Mouse (Mus musculus): ENCODE measurements at regions not wholly inside any gene's neighbourhood (a gene's known extent, or its start where the extent isn't known, plus 50 kb on each side); places are given as distances from the start of the nearest gene placed in this dataset.

GRCm38 (mm10) chr9:71420064-71420463 lies 65.7 kb downstream of the Polr2m start:
- 91% methylated on average over 5 of the region's 5 CpGs for WGBS
- H3K9me3 ChIP-seq: no peaks in the 10 kb centered on the region
- DNase-seq (ENCODE audit: low spot score): no peak
- H3K36me3 ChIP-seq (replicated peaks): no peaks in the 10 kb centered on the region
- H3K4me3 ChIP-seq: no peak overlapping the region
- H3K27me3 ChIP-seq (replicated peaks; ENCODE audit: low read depth, poor library complexity, severe bottlenecking): no peaks in the 10 kb centered on the region
- H3K27ac ChIP-seq (replicated peaks): no peak overlapping the region
- H3K4me1 ChIP-seq: no peaks in the 10 kb centered on the region

DNA sequence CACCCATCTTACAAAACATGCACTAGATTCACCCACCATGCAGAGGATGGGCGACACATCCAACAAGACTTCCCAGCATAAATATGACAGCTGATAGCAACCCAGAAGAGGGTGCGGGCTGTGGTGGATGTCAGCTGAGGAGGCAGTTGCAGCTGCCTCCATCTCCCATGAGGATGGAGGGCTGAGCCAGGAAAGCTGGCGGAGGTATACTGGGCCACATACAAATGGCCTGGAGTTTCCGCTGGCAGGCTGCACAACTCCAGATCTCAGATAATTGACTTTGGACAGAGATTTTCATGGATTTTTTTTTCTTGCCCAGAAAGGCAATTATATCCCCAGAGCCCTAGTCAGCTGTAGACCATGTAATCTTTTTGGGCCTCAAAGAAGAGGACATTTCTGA lies 67.2 kb downstream of the Polr2m start:
- no peak overlapping the region for H3K4me3 ChIP-seq
- no peaks in the 10 kb centered on the region for H3K4me1 ChIP-seq
- no peaks in the 10 kb centered on the region for H3K36me3 ChIP-seq (replicated peaks)
- H3K27ac ChIP-seq (replicated peaks): no peak overlapping the region
- DNase-seq (ENCODE audit: low spot score): no peak
- H3K27me3 ChIP-seq (replicated peaks; ENCODE audit: low read depth, poor library complexity, severe bottlenecking): no peaks in the 10 kb centered on the region
- H3K9me3 ChIP-seq: no peaks in the 10 kb centered on the region
- 95% methylated on average over 4 of the region's 4 CpGs for WGBS

- Histone ChIP-seq H3K27me3 (replicated peaks; ENCODE audit: low read depth, poor library complexity, severe bottlenecking) (no peaks in the 10 kb centered on the region), H3K4me3 (no peak overlapping the region), H3K27ac (replicated peaks) (peak overlapping the region; percentile 63), H3K4me1 (no peaks in the 10 kb centered on the region), H3K9me3 (no peaks in the 10 kb centered on the region), H3K36me3 (replicated peaks) (no peaks in the 10 kb centered on the region)
- WGBS: 77% methylated on average over 4 of the region's 4 CpGs
- no peak for DNase-seq (ENCODE audit: low spot score)
These were observed 68.5 kb downstream of the Polr2m start for GRCm38 (mm10) chr9:71417248-71417647.

DNA sequence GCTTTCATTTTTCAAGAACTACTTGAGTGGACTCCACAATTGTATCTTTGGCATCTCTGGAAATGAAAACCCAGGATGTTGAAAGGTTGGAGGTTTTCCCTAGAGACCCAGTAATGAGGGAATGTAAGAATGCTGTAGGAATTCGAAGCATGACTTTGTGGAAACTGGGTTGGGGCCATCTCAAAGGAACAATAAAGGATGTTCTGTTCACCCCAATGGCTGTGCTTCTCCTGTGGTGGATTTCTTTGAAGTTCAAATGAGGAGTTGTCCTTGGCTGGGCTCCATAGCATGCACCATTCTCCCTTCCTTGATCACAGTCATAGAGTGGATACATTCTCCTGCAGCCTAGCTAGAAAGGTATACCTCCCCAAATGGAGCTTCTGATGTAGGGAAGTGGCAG lies 74.6 kb downstream of the Polr2m start:
- Histone ChIP-seq H3K27me3 (replicated peaks; ENCODE audit: low read depth, poor library complexity, severe bottlenecking) (no peaks in the 10 kb centered on the region), H3K4me1 (no peaks in the 10 kb centered on the region), H3K4me3 (no peak overlapping the region), H3K9me3 (peaks cover 5% of the 10 kb centered on the region; the same call in 1 of the 2 replicates), H3K36me3 (replicated peaks) (no peaks in the 10 kb centered on the region), H3K27ac (replicated peaks) (no peak overlapping the region)
- no peak for DNase-seq (ENCODE audit: low spot score)
- 75% methylated on average over 1 of the region's 1 CpGs for WGBS

GRCm38 (mm10) chr9:71409925-71410324 lies 75.8 kb downstream of the Polr2m start:
- no peak overlapping the region for H3K27ac ChIP-seq (replicated peaks)
- H3K9me3 ChIP-seq: peaks cover 5% of the 10 kb centered on the region; the same call in 1 of the 2 replicates
- H3K4me1 ChIP-seq: no peaks in the 10 kb centered on the region
- no peaks in the 10 kb centered on the region for H3K36me3 ChIP-seq (replicated peaks)
- no peak for DNase-seq (ENCODE audit: low spot score)
- H3K27me3 ChIP-seq (replicated peaks; ENCODE audit: low read depth, poor library complexity, severe bottlenecking): no peaks in the 10 kb centered on the region
- no peak overlapping the region for H3K4me3 ChIP-seq
- 86% methylated on average over 1 of the region's 1 CpGs for WGBS

DNA sequence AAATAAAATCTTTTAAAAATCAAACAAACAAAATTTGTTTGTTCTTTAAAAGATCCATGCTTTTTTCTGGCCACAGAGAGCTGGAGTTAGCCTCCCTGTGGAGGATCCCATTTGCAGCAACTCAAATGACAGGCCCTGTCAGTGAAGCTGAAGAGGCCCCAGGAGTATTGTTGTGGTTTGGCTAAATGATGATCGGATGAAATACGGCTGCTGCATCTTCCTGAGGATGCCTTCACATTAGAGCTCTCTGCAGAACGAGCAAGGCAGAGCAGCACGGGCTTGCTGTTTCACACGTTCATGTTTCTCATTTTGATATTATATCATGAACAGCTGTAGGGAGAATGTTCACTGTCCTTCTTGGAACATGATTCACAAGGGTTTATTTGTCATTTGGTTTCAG lies 76.8 kb downstream of the Polr2m start:
- Histone ChIP-seq H3K27me3 (replicated peaks; ENCODE audit: low read depth, poor library complexity, severe bottlenecking) (no peaks in the 10 kb centered on the region), H3K9me3 (peaks cover 5% of the 10 kb centered on the region; the same call in 1 of the 2 replicates), H3K4me1 (no peaks in the 10 kb centered on the region), H3K27ac (replicated peaks) (no peak overlapping the region), H3K36me3 (replicated peaks) (no peaks in the 10 kb centered on the region), H3K4me3 (no peak overlapping the region)
- 82% methylated on average over 5 of the region's 5 CpGs for WGBS
- no peak for DNase-seq (ENCODE audit: low spot score)

GRCm38 (mm10) chr9:71404396-71405135 lies 81.2 kb downstream of the Polr2m start:
- Histone ChIP-seq H3K27me3 (replicated peaks; ENCODE audit: low read depth, poor library complexity, severe bottlenecking) (no peaks in the 10 kb centered on the region), H3K9me3 (no peaks in the 10 kb centered on the region), H3K36me3 (replicated peaks) (no peaks in the 10 kb centered on the region), H3K4me3 (no peak overlapping the region), H3K27ac (replicated peaks) (no peak overlapping the region), H3K4me1 (peaks cover 11% of the 10 kb centered on the region)
- no peak for DNase-seq (ENCODE audit: low spot score)
- WGBS: 87% methylated on average over 8 of the region's 8 CpGs

- H3K4me1 ChIP-seq: peaks cover 18% of the 10 kb centered on the region
- no peaks in the 10 kb centered on the region for H3K27me3 ChIP-seq (replicated peaks; ENCODE audit: low read depth, poor library complexity, severe bottlenecking)
- H3K9me3 ChIP-seq: no peaks in the 10 kb centered on the region
- H3K4me3 ChIP-seq: no peak overlapping the region
- no peak overlapping the region for H3K27ac ChIP-seq (replicated peaks)
- no peak for DNase-seq (ENCODE audit: low spot score)
- WGBS: 33% methylated on average over 1 of the region's 1 CpGs
- H3K36me3 ChIP-seq (replicated peaks): no peaks in the 10 kb centered on the region
These were observed 84.1 kb downstream of the Polr2m start for GRCm38 (mm10) chr9:71401667-71402066.

- Histone ChIP-seq H3K4me1 (peaks cover 19% of the 10 kb centered on the region), H3K27me3 (replicated peaks; ENCODE audit: low read depth, poor library complexity, severe bottlenecking) (no peaks in the 10 kb centered on the region), H3K9me3 (no peaks in the 10 kb centered on the region), H3K4me3 (no peak overlapping the region), H3K27ac (replicated peaks) (no peak overlapping the region), H3K36me3 (replicated peaks) (no peaks in the 10 kb centered on the region)
- no peak for DNase-seq (ENCODE audit: low spot score)
- 65% methylated on average over 1 of the region's 1 CpGs for WGBS
These were observed 86.4 kb downstream of the Polr2m start for GRCm38 (mm10) chr9:71399346-71399745.

DNA sequence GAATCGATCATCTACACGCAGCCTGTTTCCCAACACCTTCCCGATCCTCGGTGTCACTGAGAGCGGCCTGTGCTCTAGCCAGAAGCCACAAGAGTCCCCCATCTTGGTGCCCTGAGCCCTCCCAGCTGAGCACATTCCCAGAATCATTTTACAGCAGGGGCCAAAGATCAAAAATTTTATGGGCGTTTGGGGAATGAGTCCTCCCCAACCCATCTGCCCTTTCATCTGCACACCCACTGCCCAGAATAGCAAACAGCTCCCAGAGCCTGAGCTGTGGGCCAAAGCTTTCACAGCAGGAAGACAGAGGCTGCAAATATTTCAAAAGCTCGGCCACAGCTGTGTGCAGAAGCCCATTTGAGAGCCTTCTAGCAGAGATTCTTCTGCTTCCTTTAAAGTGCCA lies 89.0 kb downstream of the Polr2m start:
- no peak for DNase-seq (ENCODE audit: low spot score)
- H3K4me3 ChIP-seq: no peak overlapping the region
- H3K36me3 ChIP-seq (replicated peaks): no peaks in the 10 kb centered on the region
- no peaks in the 10 kb centered on the region for H3K9me3 ChIP-seq
- H3K27me3 ChIP-seq (replicated peaks; ENCODE audit: low read depth, poor library complexity, severe bottlenecking): no peaks in the 10 kb centered on the region
- 71% methylated on average over 7 of the region's 7 CpGs for WGBS
- H3K4me1 ChIP-seq: peaks cover 19% of the 10 kb centered on the region
- H3K27ac ChIP-seq (replicated peaks): no peak overlapping the region

DNA sequence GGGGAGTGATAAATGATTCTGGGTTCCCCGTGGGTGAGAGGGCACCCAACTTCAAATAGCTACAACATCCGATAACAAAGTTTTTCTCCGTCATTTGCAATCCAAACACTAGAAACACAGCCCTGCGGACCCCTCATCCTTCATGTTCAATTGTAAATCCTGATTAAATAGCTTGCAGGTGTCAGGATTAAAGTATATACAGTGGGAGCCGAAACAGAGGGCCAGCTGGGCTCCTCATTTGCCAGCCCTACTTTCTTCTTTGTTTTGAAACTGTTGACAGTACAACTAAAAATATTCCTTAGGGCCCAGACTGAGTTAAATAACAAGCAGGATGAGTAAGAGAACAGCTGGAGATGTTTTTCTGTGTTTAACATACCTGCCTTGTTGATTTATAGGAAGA lies 95.5 kb downstream of the Polr2m start:
- DNase-seq (ENCODE audit: low spot score): no peak
- 71% methylated on average over 5 of the region's 5 CpGs for WGBS
- no peak overlapping the region for H3K27ac ChIP-seq (replicated peaks)
- H3K9me3 ChIP-seq: no peaks in the 10 kb centered on the region
- no peak overlapping the region for H3K4me3 ChIP-seq
- no peaks in the 10 kb centered on the region for H3K36me3 ChIP-seq (replicated peaks)
- H3K27me3 ChIP-seq (replicated peaks; ENCODE audit: low read depth, poor library complexity, severe bottlenecking): no peaks in the 10 kb centered on the region
- H3K4me1 ChIP-seq: no peaks in the 10 kb centered on the region

- H3K4me1 ChIP-seq: no peaks in the 10 kb centered on the region
- no peaks in the 10 kb centered on the region for H3K27me3 ChIP-seq (replicated peaks; ENCODE audit: low read depth, poor library complexity, severe bottlenecking)
- H3K9me3 ChIP-seq: no peaks in the 10 kb centered on the region
- 95% methylated on average over 7 of the region's 7 CpGs for WGBS
- no peak for DNase-seq (ENCODE audit: low spot score)
- H3K36me3 ChIP-seq (replicated peaks): no peaks in the 10 kb centered on the region
- H3K27ac ChIP-seq (replicated peaks): no peak overlapping the region
- no peak overlapping the region for H3K4me3 ChIP-seq
These were observed 98.3 kb downstream of the Polr2m start for GRCm38 (mm10) chr9:71387426-71387825.

DNA sequence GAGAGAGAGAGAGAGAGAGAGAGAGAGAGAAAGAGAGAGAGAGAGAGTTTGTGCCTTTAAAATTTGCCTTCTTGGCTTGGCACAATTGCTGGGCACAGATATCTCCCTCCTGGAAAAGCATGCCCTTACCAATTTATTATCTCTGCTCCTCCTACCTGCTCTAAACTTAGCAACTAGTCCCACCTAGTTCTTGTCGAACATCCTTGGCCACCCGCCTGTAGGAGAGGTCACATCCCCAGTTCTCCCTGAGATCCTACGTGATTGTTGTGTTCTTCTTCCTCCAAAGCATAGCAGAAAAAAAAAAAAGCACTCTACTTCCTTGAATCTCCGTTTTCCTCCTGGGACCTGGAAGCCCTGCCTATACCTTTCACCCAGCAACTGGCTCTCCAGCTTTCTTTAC lies 101.8 kb downstream of the Polr2m start:
- H3K36me3 ChIP-seq (replicated peaks): no peaks in the 10 kb centered on the region
- no peak overlapping the region for H3K27ac ChIP-seq (replicated peaks)
- DNase-seq (ENCODE audit: low spot score): no peak
- no peaks in the 10 kb centered on the region for H3K4me1 ChIP-seq
- H3K4me3 ChIP-seq: no peak overlapping the region
- 70% methylated on average over 4 of the region's 4 CpGs for WGBS
- no peaks in the 10 kb centered on the region for H3K27me3 ChIP-seq (replicated peaks; ENCODE audit: low read depth, poor library complexity, severe bottlenecking)
- no peaks in the 10 kb centered on the region for H3K9me3 ChIP-seq
